Mouse (Mus musculus): ENCODE measurements at regions not wholly inside any gene's neighbourhood (a gene's known extent, or its start where the extent isn't known, plus 50 kb on each side); places are given as distances from the start of the nearest gene placed in this dataset.

- DNase-seq (ENCODE audit: low spot score in 2 of 2), result no peak
These were observed 209.1 kb downstream of the Bcl2l11 start for GRCm38 (mm10) chr2:128334757-128335500.

DNA sequence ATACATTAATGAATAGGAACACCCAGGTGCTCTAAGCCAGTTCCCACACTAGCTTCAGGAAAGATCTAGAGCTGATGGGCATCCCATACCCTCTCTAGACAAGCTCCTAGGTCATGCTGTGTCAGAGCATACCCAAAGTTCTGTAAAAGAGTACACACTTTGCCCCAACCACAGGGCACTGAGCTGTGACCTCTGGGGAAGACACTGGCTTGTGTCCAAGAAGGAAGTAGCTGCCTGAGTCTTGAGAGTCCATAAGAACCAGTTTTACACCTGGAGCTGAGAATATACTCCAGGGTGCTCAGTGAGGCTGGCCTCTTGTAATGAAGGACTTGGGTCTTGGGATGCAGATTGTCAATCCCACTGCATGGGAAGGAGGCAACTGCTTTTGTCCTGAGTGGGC, 211.4 kb downstream of the Bcl2l11 start:
- no peak for DNase-seq (ENCODE audit: low spot score in 2 of 2)

- DNase-seq (ENCODE audit: low spot score in 2 of 2), result no peak
These were observed 212.0 kb downstream of the Bcl2l11 start for GRCm38 (mm10) chr2:128337791-128338190.

DNA sequence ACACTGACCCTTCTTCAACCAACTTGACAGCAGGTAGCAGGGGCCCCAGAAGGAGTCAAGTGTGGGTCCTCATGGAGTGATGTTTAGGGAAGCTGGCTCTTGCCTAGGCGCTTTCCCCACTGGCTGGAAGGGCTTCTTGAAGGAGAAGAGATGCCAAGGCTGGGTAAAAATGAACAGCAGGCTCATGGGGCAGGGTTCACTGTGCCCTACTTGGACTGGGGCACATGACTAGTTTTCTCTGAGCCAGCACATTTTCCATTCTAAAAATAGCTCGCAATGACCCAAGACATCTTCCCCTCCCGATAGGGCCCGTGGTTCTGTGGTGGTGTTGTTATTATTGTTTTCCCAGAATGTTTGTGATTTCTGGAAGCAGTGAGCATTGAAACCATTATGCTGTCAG, 212.6 kb downstream of the Bcl2l11 start:
- no peak for DNase-seq (ENCODE audit: low spot score in 2 of 2)

DNA sequence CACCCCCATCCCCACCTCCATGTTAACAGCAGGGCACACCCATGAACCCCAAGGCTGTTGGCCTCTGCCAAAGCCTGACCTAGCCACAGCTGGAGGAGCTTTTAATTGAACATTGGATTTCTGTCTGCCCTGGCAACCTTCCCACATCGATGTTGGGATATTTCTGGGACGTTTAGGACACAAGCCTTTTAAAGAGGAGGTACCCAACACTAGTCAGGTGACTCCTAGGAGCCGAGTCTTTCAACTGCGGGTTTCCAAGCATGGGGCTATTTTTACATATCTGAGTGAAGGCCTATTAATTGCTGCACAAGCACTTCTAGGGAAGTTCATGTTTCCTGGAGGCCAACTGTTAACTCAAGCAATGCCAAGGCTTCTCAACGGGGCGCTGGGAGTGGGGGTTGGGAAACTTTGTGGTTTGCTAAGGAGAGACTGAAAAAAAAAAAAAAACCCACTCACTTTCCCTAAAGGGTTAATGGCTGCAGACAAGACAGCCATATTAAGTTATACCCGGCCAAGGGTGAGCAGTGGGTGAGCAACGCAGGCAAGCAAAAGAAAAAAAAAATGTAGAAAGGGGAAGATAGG, 213.3 kb downstream of the Bcl2l11 start:
- DNase-seq (ENCODE audit: low spot score in 2 of 2), result no peak

DNA sequence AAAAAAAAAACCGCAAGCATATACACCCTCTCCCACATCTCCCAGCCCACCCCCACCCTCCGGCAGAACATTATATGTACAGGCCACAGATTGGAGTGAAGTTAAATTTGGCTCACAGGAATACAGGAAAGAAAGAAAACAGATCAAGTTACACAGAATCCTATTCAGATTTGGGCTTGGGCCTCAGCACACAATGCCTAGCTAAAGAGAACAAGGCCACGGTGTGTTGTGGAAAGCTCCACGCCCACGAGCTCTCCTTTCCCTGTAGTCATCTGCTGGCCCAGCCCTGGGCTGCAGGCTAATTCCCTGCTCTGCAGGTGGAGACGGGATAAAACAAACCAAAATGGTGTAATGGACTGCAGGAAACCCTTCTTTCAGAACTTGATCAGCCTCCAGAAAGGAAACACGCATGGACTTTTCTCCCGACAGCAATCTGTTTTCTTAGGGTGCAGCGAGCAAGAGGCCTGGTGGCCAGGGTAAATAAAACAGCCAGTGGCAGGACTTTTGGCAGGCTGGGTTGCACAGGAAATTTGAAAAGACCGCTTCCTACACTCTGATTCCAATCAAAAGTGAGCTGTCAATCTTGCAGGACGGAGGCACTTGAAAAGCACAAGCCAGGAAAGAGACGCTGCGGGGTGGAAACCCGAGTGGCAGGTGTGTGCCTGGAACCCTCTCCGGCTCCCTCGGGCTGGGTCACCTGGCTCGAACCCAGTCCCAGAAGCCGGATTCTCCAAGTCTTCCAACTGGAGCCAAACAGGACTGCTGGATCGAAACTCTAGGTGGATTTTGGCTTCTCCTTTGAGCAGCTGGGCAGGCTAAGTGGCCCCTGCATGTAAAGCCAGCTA, 214.0 kb downstream of the Bcl2l11 start:
- DNase-seq (ENCODE audit: low spot score in 2 of 2), result no peak

DNA sequence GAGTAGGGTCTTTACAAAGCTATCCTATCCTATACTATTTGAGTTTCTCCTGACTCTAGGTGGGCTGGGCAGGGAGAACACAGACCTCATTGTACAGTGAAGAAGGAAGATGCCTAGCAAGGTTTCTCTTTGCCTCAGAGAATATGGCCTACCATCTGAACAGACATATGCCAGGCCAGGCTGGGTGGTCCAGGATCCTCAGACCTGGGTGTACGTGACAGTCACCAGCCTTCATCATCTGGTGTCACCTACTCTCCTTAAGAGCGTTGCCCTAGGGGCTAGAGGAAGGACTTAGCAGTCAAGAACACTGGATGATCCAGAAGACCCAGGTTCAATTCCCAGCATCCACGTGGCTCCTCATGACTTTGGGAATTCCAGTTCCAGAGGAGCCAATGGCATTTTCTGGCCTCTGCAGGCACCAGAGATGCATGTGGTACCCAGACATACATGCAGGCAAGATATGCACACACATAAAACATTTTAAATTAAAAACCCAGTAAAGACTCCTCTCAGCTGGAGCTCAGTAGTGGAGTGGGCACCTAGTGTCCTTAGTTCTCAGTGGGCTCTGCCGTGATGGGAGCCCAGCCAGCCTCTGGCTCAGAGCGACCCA, 214.9 kb downstream of the Bcl2l11 start:
- DNase-seq (ENCODE audit: low spot score in 2 of 2), result no peak

GRCm38 (mm10) chr2:128342212-128342611, 216.4 kb downstream of the Bcl2l11 start:
- DNase-seq (ENCODE audit: low spot score in 2 of 2), result no peak

- no peak for DNase-seq (ENCODE audit: low spot score in 2 of 2)
These were observed 219.7 kb downstream of the Bcl2l11 start for GRCm38 (mm10) chr2:128345557-128345956.

GRCm38 (mm10) chr2:128348556-128348955, 222.7 kb downstream of the Bcl2l11 start:
- no peak for DNase-seq (ENCODE audit: low spot score in 2 of 2)

DNA sequence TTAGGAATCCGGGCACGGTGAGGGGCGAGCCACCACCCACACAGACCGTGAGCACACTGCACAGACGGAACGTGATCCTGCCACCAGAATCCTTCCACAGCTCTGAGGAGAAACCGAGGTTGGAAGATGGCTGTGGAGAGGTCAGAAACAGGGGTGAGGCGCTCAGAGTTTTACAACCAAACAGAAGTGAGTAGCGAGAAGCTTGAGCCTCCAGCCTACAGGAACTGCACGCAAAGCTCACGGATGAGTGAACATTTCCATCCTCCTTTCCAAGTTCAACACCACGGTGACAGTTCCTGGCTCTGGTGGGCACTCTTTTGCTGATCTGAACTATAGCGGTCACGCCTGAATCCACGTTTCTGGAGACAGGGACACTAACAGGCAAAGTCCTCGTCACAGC, 225.6 kb downstream of the Bcl2l11 start:
- DNase-seq (ENCODE audit: low spot score in 2 of 2), result no peak

DNA sequence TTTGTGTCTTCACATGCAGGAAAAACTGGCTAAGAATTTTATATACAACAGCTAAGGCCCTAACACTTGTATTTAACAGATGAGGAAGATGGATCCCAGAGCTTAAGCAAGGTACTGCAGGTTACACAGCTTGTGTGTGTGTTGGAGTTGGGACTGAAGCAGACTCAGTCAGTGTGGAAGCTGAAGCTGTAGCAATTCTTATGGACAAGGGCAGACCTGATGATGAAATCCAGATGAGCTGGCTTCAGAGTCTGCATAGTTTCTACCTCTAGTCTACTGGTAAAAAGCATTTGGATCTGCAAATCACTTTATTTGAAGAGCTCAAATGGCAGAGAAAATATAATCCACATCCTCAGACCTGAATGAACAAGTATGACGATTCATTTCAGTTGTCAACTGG, 226.7 kb downstream of the Bcl2l11 start:
- no peak for DNase-seq (ENCODE audit: low spot score in 2 of 2)

DNA sequence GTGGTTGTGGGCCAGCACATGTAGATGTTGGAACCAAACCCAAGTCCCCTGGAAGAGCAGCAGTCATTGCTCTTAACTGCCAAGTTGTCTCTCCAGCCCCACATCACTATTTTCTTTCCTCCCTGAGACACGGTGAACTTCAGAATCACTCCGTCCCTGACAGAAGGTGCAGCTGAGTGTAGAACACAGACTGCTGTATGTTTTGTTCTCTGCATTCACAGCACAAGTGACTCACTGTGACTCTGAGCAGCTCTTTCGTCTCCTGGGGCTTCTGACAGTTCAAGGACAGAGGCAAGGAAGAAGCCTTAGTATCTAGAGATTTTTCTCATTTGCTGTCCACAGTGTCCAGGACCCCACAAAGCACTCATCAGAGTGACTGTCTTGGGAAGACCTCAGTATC, 227.6 kb downstream of the Bcl2l11 start:
- DNase-seq (ENCODE audit: low spot score in 2 of 2), result no peak

GRCm38 (mm10) chr2:128356326-128356725, 230.5 kb downstream of the Bcl2l11 start:
- DNase-seq (ENCODE audit: low spot score in 2 of 2), result no peak

GRCm38 (mm10) chr2:128359106-128359505, 231.9 kb upstream of the Spdye4c start:
- no peak for DNase-seq (ENCODE audit: low spot score in 2 of 2)

GRCm38 (mm10) chr2:128360517-128360916, 230.5 kb upstream of the Spdye4c start:
- DNase-seq (ENCODE audit: low spot score in 2 of 2), result no peak

- no peak for DNase-seq (ENCODE audit: low spot score in 2 of 2)
These were observed 229.6 kb upstream of the Spdye4c start for GRCm38 (mm10) chr2:128361436-128361835.

DNA sequence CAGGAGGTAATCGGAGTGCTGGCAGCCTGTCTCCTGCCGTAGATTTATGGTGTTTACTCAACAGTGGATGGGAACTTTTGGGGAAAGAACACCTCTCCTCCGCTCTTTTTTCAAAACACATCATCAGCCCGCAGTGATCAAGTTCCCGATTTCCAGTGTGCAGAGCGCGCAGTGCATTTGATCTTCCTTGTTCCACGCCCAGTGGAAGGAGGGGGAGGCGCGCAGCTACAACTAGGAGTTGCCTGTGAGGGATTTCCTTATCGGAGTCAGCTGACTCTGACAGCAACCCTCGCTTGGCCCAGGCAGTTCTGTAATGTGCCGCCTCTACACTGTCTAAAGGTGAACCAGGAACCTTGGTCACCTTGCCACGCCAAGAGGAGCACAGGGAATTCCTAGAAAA, 226.8 kb upstream of the Spdye4c start:
- no peak for DNase-seq (ENCODE audit: low spot score in 2 of 2)

- DNase-seq (ENCODE audit: low spot score in 2 of 2), result no peak
These were observed 226.0 kb upstream of the Spdye4c start for GRCm38 (mm10) chr2:128365004-128365403.

- DNase-seq (ENCODE audit: low spot score in 2 of 2), result no peak
These were observed 225.2 kb upstream of the Spdye4c start for GRCm38 (mm10) chr2:128365775-128366174.

DNA sequence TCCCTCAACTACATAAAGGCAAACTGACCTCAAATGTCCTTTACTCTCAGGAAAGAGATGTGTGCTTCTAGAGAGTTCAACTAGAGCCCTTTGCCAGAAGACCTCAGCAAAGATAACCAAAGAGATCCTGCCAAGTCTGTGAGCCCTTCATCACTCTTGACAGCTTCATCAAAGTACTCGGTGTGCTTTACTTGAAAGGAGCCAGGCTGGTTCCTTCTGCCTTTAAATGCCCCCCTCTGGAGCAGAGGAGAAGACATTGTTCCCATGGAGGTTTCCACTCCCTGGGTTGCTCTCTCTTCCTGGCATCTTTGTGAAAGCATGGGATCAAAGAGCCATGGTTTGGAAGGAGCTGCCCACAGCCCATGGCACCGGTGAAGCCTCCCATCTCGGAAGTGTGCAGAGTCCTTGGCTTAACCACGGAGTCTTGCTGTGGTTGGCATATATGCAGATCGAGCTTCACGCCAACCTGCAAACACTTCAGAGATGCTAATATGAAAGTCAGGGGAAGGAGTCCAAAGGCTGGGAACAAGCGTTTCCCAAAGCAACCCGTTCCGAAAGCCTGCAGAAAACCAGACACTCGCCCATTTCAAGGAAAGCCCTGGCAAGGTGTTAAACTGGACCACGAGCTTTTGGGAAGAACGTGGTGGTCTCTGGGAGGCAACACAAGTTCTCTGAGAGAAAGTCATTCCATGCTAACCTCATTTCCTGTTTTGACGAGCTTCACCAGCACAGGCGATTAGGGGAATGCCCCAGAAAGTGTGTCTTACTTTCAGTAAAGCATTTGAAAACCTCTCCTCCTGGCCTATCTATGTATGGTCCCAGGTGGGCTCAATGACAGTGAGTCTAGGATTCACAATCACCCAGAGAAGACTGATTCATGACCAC, 223.5 kb upstream of the Spdye4c start:
- DNase-seq (ENCODE audit: low spot score in 2 of 2), result no peak
